In the genomic region with DNA sequence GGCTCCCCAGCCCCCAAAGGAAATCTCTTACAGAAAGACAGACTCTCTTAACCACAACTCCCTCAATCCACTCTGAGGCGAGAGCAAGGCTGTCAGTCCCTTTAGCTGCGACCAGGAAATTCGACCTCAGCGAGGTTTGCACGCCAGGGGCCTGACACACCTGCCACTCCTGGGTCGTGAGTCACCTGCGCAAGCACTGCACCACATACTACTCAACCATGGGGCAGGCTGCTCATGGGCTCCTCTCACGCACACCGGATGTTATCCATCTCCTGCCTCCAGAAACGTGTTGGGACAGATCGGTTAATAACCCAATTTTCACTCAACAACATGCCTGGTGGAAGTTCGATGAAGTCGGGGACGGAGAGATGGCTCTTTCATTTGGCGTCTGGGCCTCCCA, we compare ENCODE assay signal across 10 mouse cellular contexts.
DNase-seq lines count a peak whose midpoint lies in the region; ATAC-seq and TF ChIP-seq lines count a peak whose summit lies in the region.
"Had no signal": no experiment of that assay in that cellular context is flagged by ENCODE, and none has a peak within 500 bp of the region (broad histone marks: within the 10 kb centered on the region; RNA-seq: fewer than 3 reads in every experiment).

No protein-coding gene starts in this region.

- H3K36me3 ChIP-seq in lung, embryonic 14.5 days (ENCODE audit: insufficient read depth) = no peaks in the 10 kb centered on the region
- no peaks in the 10 kb centered on the region for H3K36me3 ChIP-seq in forebrain, embryonic 14.5 days (ENCODE audit: control insufficient read depth, insufficient read depth, low read length)
- no peaks in the 10 kb centered on the region for H3K36me3 ChIP-seq in hindbrain, postnatal 0 days (ENCODE audit: insufficient read depth, low read length)
- no peaks in the 10 kb centered on the region for H3K36me3 ChIP-seq in neural tube, embryonic 13.5 days
- no peaks in the 10 kb centered on the region for H3K36me3 ChIP-seq in liver, embryonic 12.5 days

- peak overlapping the region; percentile 76 for H3K4me2 ChIP-seq in lung, embryonic 14.5 days
- peak overlapping the region; percentile 54 for H3K4me2 ChIP-seq in forebrain, embryonic 14.5 days (ENCODE audit: low read length)
- H3K4me2 ChIP-seq in hindbrain, postnatal 0 days (ENCODE audit: low read depth, low read length) = peak overlapping the region; percentile 87
- peak overlapping the region; percentile 85 for H3K4me2 ChIP-seq in neural tube, embryonic 13.5 days
- no peak overlapping the region for H3K4me2 ChIP-seq in liver, embryonic 12.5 days

- ATAC-seq in lung, embryonic 14.5 days (ENCODE audit: insufficient read depth) = no peak
- no peak for ATAC-seq in forebrain, embryonic 14.5 days
- ATAC-seq in hindbrain, postnatal 0 days = no peak
- no peak for ATAC-seq in neural tube, embryonic 13.5 days (ENCODE audit: low read depth)
- no peak for ATAC-seq in liver, embryonic 12.5 days

- H3K4me3 ChIP-seq in lung, embryonic 14.5 days (ENCODE audit: low read depth, low read length) = no peak overlapping the region
- H3K4me3 ChIP-seq in forebrain, embryonic 14.5 days (ENCODE audit: low read depth, low read length) = peak overlapping the region; percentile 69; the same call in 1 of the 2 replicates
- no peak overlapping the region for H3K4me3 ChIP-seq in hindbrain, postnatal 0 days (ENCODE audit: low read length)
- H3K4me3 ChIP-seq in neural tube, embryonic 13.5 days = peak overlapping the region; percentile 68
- no peak overlapping the region for H3K4me3 ChIP-seq in liver, embryonic 12.5 days

- H3K27ac ChIP-seq in lung, embryonic 14.5 days (ENCODE audit: low read depth) = no peak overlapping the region
- no peak overlapping the region for H3K27ac ChIP-seq in forebrain, embryonic 14.5 days (ENCODE audit: low read depth, low read length)
- no peak overlapping the region for H3K27ac ChIP-seq in hindbrain, postnatal 0 days
- no peak overlapping the region for H3K27ac ChIP-seq in neural tube, embryonic 13.5 days (replicated peaks)
- no peak overlapping the region for H3K27ac ChIP-seq in liver, embryonic 12.5 days

- DNase-seq in lung, embryonic 14.5 days = peak; percentile 32
- no peak for DNase-seq in lung, postnatal 25 days (ENCODE audit: low spot score)
- DNase-seq in forebrain, embryonic 14.5 days (ENCODE audit: low spot score) = no peak
- DNase-seq in hindbrain, postnatal 0 days (ENCODE audit: low spot score) = no peak
- DNase-seq in frontal cortex, adult 2 months (ENCODE audit: extremely low spot score in 1 of 2, low spot score in 1 of 2) = no peak
- DNase-seq in ovary, postnatal 36 days (ENCODE audit: low spot score) = no peak
- DNase-seq: cerebellum, adult 8-10 months; gastrocnemius, postnatal 36 days had no signal

- no peak for TF ChIP-seq CTCF in lung, embryonic 14.5 days (IDR thresholded peaks at IDR 0.05; ENCODE audit: low read depth)
- TF ChIP-seq CTCF in hindbrain, postnatal 0 days (IDR thresholded peaks at IDR 0.05; ENCODE audit: low read depth) = no peak

- H3K27me3 ChIP-seq in lung, embryonic 14.5 days (ENCODE audit: insufficient read depth, low read length) = no peaks in the 10 kb centered on the region
- H3K27me3 ChIP-seq in forebrain, embryonic 14.5 days (replicated peaks; ENCODE audit: control insufficient read depth, insufficient read depth, low read length) = no peaks in the 10 kb centered on the region
- H3K27me3 ChIP-seq in hindbrain, postnatal 0 days (ENCODE audit: insufficient read depth, low read length) = no peaks in the 10 kb centered on the region
- H3K27me3 ChIP-seq in neural tube, embryonic 13.5 days = no peaks in the 10 kb centered on the region
- peaks cover 48% of the 10 kb centered on the region for H3K27me3 ChIP-seq in liver, embryonic 12.5 days (replicated peaks)

- no peak overlapping the region for H3K9ac ChIP-seq in lung, embryonic 14.5 days
- H3K9ac ChIP-seq in forebrain, embryonic 14.5 days (ENCODE audit: low read length) = peak overlapping the region; percentile 87; the same call in 1 of the 2 replicates
- no peak overlapping the region for H3K9ac ChIP-seq in hindbrain, postnatal 0 days (replicated peaks; ENCODE audit: low read length)
- H3K9ac ChIP-seq in neural tube, embryonic 13.5 days = peak overlapping the region; percentile 84
- H3K9ac ChIP-seq in liver, embryonic 12.5 days = no peak overlapping the region

- H3K9me3 ChIP-seq in lung, embryonic 14.5 days (ENCODE audit: low read depth, low read length) = no peaks in the 10 kb centered on the region
- H3K9me3 ChIP-seq in forebrain, embryonic 14.5 days (replicated peaks; ENCODE audit: control insufficient read depth, low read length) = no peaks in the 10 kb centered on the region
- H3K9me3 ChIP-seq in hindbrain, postnatal 0 days (ENCODE audit: low read length) = no peaks in the 10 kb centered on the region
- no peaks in the 10 kb centered on the region for H3K9me3 ChIP-seq in neural tube, embryonic 13.5 days
- H3K9me3 ChIP-seq in liver, embryonic 12.5 days (replicated peaks) = no peaks in the 10 kb centered on the region

- peaks cover 7% of the 10 kb centered on the region for H3K4me1 ChIP-seq in lung, embryonic 14.5 days (ENCODE audit: insufficient read depth)
- H3K4me1 ChIP-seq in forebrain, embryonic 14.5 days (ENCODE audit: control insufficient read depth, insufficient read depth, low read length) = peaks cover 18% of the 10 kb centered on the region
- H3K4me1 ChIP-seq in hindbrain, postnatal 0 days (ENCODE audit: insufficient read depth, low read length) = peaks cover 7% of the 10 kb centered on the region; the same call in 1 of the 2 replicates
- peaks cover 61% of the 10 kb centered on the region for H3K4me1 ChIP-seq in neural tube, embryonic 13.5 days (replicated peaks)
- H3K4me1 ChIP-seq in liver, embryonic 12.5 days = 0 out of 2 replicates have a peak, but pooled peaks cover 7% of the 10 kb centered on the region

- WGBS in lung, embryonic 14.5 days = 62% methylated on average over 15 of the region's 15 CpGs
- WGBS in forebrain, embryonic 14.5 days = 89% methylated on average over 15 of the region's 15 CpGs
- WGBS in hindbrain, postnatal 0 days = 80% methylated on average over 15 of the region's 15 CpGs
- 80% methylated on average over 15 of the region's 15 CpGs for WGBS in neural tube, embryonic 13.5 days
- WGBS in liver, embryonic 12.5 days (ENCODE audit: insufficient replicate concordance) = 68% methylated on average over 15 of the region's 15 CpGs

Comparison
In these comparisons a context has a peak if more than half of its experiments do, and no peak if none do; other contexts are left out.
1. H3K4me3 ChIP-seq: peak in forebrain, embryonic 14.5 days (single experiment) and neural tube, embryonic 13.5 days (single experiment); none in lung, embryonic 14.5 days (single experiment), hindbrain, postnatal 0 days (single experiment) and liver, embryonic 12.5 days (single experiment).
2. H3K9ac ChIP-seq: peak in forebrain, embryonic 14.5 days (single experiment) and neural tube, embryonic 13.5 days (single experiment); none in lung, embryonic 14.5 days (single experiment), hindbrain, postnatal 0 days (single experiment) and liver, embryonic 12.5 days (single experiment).